Mouse (Mus musculus): Measurements from ENCODE around the gene Crxos.

GRCm38 (mm10) chr7:15916134-15916723, 33.8 kb downstream of the Crxos start:
- no peak for TF ChIP-seq MAX (IDR thresholded peaks at IDR 0.05; ENCODE audit: low read depth)
- no peak for TF ChIP-seq POLR2A (IDR thresholded peaks at IDR 0.05; ENCODE audit: insufficient read length, low read depth)
- no peak for TF ChIP-seq USF1 (IDR thresholded peaks at IDR 0.05; ENCODE audit: low read depth)
- no peak for TF ChIP-seq MYOG (IDR thresholded peaks at IDR 0.05; ENCODE audit: control insufficient read depth in 1 of 3, insufficient read depth in 1 of 3, insufficient read length in 2 of 3, low read depth in 2 of 3)
- TF ChIP-seq MYOD1 (IDR thresholded peaks at IDR 0.05; ENCODE audit: control insufficient read depth in 1 of 3, insufficient read length in 2 of 3, low read depth in 2 of 3), result no peak
- TF ChIP-seq POLR2AphosphoS2 (IDR thresholded peaks at IDR 0.05; ENCODE audit: insufficient read length, low read depth), result peak; percentile 44
- TF ChIP-seq TCF12 (IDR thresholded peaks at IDR 0.05; ENCODE audit: insufficient read depth, poor library complexity, severe bottlenecking), result no peak
- no peak for TF ChIP-seq E2F4 (IDR thresholded peaks at IDR 0.05; ENCODE audit: insufficient read depth)
- no peak for TF ChIP-seq CEBPB (IDR thresholded peaks at IDR 0.05; ENCODE audit: insufficient read depth, poor library complexity, severe bottlenecking)

Measured in myocyte (in vitro differentiated cells).